Mouse (Mus musculus) urinary bladder, postnatal 14 days (tissue): ENCODE data around the gene Apbb1ip.
A peak's percentile ranks its signal among the peaks of the same experiment; 100 is the strongest.
"Not testable (repeated sequence)": the region's sequence is repeated elsewhere in the genome, so short reads cannot be mapped to it uniquely, and the experiment has no call there.

ENCODE experiments used
- DNase-seq: peaks from one replicate; pipeline ENCODE4 v3.0.0; 2021; ENCODE audit warnings: low spot score

Apbb1ip gene

GRCm38 (mm10) chr2:22822293-22822692, 48.4 kb downstream of the Apbb1ip start:
- DNase-seq: no peak

DNA sequence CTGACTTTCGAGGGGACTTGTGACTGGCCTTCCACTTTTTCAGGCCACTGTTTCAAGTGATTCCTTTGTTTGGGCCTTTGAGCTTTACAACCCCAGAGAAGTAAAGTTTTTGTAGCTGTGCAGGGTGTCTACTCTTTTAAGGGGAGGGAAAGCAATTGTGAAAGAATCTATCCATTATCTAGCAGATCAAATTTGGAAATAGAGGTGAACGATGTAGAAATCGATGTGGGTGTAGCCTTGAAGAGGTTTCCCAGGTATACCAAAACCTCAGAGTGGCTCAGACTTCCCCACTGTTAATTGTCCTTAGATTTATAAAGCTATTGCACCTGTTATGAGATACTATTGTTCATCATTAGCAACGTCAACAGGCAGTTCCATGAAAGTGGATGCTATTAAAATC, 71.6 kb downstream of the Apbb1ip start:
- DNase-seq: no peak

DNA sequence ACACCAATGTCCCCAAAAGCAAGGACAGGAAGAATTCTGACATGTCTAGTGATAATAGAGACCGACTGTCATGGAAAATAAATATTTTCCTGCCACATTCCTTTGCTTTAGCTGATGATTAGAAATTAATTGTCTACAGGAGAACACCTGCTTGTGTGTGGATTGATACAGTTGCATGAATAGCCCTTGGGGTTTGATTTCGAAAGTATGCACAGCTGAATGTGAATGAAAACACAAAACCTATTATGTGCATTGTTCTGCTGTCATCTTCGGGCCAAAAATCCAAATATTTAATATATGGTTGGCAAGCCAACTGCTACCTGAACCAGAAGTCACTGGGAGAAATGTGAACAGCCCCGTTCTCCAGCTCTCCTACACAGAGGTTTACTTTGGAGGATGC, 78.0 kb downstream of the Apbb1ip start:
- DNase-seq: no peak

GRCm38 (mm10) chr2:22857501-22857900, 83.6 kb downstream of the Apbb1ip start:
- no peak for DNase-seq

GRCm38 (mm10) chr2:22862194-22862593, 88.3 kb downstream of the Apbb1ip start:
- no peak for DNase-seq

DNA sequence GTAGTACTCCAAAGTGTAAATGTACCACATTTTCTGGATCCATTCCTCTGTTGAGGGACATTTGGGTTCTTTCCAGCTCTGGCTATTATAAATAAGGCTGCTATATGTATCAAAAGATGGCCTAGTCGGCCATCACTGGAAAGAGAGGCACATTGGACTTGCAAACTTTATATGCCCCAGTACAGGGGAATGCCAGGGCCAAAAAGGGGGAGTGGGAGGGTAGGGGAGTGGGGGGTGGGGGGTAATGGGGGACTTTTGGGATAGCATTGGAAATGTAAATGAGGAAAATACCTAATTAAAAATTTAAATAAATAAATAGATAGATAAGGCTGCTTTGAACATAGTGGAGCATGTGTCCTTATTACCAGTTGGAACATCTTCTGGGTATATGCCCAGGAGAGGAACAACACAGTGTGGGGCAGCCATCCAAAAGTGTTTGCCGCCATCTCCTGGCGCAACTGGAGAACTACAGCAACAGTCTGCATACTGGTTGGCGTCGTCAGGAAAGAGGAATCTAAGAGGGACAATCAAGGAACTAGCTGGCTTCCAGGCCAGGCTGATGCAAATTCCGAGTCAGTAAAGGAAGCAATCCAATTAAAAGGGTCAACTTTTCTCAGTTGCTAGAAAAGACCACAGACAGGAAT, 90.6 kb downstream of the Apbb1ip start:
- DNase-seq: peak; percentile 59

GRCm38 (mm10) chr2:22865818-22866217, 91.9 kb downstream of the Apbb1ip start:
- DNase-seq: no peak

GRCm38 (mm10) chr2:22866894-22867424, 93.1 kb downstream of the Apbb1ip start:
- no peak for DNase-seq

GRCm38 (mm10) chr2:22873159-22873558, 99.3 kb downstream of the Apbb1ip start:
- no peak for DNase-seq

DNA sequence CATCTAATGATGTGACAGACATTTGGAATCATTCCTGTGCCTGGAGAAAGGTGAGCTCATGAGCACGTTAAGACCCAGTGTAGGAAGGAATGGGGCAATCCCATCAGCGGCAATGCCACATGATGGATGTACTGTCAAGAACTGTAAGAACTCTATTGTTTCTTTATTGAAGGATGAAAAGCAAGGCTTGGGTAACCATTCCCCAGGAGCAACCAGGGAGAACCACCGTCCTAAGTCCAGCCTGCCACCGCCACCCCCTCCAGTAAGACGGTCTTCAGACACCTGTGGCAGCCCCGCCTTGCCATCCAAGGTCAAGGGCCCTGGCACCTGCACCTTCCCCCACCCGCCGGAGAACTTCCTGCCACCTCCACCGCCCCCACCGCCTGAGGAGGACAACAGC, 100.7 kb downstream of the Apbb1ip start:
- no peak for DNase-seq

DNA sequence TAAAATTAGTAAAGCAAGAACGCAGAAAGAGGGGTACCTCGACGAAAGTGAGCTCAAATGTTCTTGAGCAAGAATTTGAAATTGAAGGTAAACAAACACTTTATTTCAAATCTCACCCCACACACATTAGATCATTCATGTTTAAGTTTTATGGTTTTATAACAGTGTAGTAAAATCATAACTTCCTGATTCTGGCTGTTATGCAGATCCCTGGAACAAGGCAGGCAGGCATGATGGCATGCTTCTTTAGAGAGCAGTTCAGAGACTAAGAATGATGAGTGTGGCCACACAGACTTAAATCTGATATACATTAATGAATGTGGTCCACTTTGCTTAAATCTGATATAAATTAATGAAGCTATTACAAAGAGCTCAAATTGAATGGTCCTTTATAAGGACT, 102.7 kb downstream of the Apbb1ip start:
- DNase-seq: no peak

DNA sequence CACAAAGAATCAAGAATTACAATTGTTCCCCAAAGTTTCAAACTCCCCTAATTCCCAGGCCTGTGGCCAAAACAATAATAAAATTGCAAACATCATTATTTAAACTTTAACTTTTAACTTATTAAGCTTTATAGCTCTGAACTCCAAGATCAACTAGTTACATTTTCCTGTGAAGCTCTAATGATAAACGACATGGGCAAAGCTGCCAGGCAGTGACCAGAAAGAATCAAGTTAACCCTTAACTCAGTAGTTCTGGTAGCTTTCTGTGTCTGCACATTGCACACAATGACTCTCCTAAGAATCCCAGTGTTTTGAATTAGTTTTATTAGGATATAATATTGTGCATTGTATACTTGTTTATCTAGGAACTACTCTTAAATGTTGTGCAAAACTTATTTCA, 104.9 kb downstream of the Apbb1ip start:
- DNase-seq: no peak

DNA sequence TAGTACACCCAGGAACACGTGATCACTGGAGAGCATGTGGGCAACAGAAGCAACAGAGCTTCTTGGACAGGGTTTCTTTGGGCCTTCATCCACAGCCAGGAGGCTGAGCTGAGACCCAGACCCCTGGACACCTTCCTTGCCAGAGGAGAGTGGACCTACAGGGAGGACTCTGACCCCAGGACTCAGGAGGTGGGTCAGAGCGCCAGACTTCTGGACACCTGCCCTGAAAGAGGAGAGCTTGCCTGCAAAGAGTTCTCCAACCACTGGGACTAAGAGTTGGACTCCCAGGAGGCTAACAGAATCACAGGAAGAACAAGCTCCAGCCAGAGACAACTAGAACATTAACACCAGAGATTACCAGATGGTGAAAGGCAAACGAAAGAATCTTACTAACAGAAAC, 106.8 kb downstream of the Apbb1ip start:
- DNase-seq: not testable (repeated sequence)

GRCm38 (mm10) chr2:22894932-22895281, 121.0 kb downstream of the Apbb1ip start:
- no peak for DNase-seq

GRCm38 (mm10) chr2:22895282-22896273, 121.7 kb downstream of the Apbb1ip start, which contains the start of gene Pdss1:
TSS of gene Pdss1 (plus strand) at chr2:22895522.
- peak; percentile 90 for DNase-seq

GRCm38 (mm10) chr2:22903947-22904346, 130.1 kb downstream of the Apbb1ip start:
- DNase-seq: no peak

GRCm38 (mm10) chr2:22914421-22914820, 140.5 kb downstream of the Apbb1ip start:
- DNase-seq: no peak

DNA sequence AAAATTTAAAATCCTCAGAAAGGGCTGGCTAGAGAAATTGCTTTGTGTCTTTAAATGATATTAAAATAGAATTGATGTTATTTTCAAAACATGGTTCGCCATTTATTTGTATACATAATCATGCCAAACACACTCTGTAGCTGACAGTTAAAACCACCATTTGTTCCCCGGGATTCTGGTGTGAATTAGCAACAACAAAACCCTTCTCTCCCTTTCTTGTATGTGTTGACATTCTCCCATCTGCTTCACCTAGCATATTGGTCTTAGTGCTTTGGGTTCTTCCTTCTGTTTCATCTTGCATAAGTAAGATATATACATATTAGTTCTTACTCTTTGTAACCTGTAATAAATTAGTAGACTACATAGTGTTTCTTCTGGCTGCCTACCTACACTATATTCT, 144.8 kb downstream of the Apbb1ip start:
- no peak for DNase-seq
